Mouse (Mus musculus) testis, postnatal 10 days (tissue): ENCODE measurements at regions not wholly inside any gene's neighbourhood (a gene's known extent, or its start where the extent isn't known, plus 50 kb on each side); places are given as distances from the start of the nearest gene placed in this dataset.
A peak's percentile ranks its signal among the peaks of the same experiment; 100 is the strongest.

Experiments
- DNase-seq: peaks from one replicate; pipeline ENCODE4 v3.0.0; 2021; ENCODE audit warnings: low spot score

DNA sequence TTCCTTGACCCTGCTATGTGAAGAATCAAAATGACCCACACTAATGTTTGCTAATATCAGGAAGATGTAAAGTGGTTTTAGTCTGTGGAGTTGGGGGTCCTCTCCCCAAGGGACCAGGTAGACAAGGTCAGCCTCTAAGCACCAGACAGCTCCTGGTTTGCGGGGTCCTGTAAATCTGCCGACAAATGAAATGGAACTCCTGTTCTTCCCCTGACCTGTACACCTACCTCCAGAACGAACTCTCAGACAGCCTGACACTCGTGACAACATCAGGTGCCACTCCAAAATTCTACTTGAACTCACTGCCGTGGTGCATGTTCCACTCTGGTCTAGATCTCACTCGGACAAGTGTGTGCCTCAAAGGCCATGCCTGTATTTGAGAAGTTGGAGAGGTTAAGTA, 121.8 kb upstream of the Cdkn3 start:
- no peak for DNase-seq

DNA sequence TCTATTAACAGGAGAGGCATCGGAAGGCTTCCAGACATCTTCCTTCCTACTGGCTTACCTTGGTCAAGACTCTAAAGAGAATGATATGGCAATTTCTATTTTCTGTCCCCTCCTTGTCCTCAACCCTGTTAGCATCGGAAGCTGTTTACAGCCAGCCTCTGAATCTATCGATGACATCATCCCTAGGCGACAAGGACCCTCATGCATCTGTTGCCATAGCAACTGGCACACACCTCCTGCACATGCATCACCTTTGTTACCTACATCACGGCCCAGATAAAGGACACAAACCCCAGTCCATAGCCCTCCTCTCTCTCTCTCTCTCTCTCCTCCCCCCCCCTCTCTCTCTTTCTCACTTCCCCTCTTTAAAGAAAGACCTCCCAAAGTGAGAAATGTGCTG, 123.1 kb upstream of the Cdkn3 start:
- DNase-seq, result no peak

DNA sequence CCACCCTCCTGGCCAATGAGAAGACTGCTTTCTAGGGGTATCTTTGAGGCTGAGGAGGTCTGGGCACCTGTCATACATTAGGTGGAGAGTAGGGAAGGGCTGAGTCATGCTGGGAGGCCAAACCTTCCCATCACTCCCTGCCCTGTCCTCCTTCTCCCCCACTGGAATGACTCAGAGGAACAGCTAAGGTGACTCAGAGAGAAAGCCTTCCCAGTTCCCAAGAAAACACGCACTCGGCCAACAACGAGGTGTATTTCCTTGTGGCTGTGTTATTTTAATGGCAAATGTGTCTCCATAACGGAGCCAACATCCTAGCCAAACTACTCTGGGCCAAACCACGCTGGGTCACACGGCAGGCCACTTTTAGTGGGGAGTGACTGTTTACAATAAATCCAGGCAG, 124.0 kb upstream of the Cdkn3 start:
- DNase-seq, result no peak

DNA sequence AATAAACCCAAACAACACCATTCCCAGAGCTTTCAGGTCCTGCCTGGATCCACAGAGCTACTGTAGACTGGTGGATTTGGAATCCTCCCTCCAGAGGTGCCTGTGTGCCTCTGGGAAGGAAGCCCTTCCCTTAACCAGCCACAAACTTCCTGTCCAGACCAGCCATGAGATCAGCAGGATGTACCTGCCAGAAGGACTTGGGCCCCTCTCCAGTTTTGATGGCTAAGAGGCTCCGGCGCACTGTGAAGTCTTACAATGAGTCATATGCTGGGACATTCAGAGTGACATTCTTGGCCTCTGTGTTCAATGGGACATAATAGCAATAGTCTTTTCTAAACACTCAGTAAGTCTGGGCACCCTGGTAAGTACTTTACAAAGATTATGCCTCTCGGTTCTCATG, 125.0 kb upstream of the Cdkn3 start:
- no peak for DNase-seq

DNA sequence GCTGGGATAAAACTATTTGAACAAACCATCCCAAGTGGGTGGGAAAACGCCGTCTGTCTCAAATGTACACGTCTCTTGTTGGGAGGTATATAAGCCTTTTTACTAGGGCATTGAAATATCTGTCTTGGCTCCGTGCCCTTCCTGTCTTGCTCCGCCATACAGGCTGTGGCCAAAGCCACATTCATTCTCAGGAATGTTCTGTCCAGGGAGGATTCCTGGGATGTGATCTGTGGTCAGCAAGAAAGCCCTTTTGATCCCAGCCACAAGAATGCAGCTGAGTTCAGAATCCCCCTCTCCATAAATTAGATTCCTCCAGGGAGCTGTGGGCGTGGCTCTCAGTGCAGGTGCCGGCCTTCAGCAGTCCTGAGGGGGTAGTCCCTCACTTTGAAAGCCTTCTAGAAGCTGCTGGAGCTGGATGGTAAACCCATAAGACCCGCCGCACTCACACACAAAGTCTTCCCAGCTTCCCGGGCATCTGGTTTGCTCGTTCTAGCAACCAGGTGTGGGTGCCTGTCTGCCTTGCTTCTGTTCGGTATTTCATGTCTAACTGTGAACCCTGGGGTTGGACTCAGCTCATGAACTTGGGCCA, 125.6 kb upstream of the Cdkn3 start:
- DNase-seq, result no peak

DNA sequence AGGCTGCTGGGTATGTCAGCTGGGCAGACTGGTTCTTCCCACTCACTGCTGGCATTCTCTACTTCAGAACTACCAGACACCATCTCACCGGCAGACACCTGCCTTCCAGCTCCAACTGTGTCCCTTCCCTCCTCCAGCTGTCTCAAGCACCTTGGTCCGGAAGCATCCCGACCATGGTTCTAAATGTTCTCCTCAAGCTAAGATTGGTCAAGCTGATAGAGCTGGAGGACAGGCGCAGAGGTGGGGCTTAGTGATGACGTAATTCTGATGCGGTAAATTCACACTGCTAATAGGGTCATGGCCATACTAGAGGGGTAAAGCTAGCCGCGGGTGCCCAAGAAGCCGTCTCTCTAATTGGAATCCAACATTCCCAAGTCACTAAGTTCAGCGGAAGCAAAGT, 126.1 kb upstream of the Cdkn3 start:
- DNase-seq, result no peak

DNA sequence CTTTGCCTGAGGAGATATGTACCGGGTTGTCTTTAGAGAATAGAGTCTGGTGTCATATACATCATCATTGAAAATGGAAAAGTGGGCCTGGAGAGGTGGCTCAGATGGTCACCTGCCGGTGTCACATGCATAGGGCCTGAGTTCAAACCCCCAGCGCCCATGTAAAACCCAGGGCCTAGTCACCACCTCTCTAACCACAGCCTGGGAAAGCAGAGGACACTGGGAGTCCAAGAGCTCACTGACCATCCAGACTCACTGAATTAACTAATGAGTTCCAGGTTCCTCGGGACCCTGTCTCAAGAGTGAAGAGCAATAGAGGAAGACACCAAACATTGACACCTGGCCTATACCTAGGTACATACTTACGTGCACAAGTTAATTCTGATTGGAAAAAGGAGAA, 132.7 kb upstream of the Cdkn3 start:
- no peak for DNase-seq

DNA sequence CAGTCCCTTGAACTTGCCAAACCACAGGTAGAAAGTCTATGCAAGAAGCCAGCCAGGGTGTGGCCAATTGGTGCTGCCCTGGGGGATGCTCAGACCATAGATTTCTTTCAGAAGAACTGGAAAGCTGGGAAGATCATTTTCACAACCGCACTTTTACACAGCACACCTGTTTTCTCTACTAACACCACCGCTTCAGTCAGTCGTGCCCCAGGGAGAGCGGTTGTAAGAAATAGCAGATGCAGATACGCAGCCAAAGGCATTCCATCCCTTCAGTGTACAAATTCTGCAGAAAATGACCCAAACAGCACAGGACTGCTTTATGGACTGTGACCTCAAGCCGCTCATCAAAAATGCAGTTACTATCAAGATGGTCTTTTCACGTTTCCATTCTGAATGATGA, 134.6 kb upstream of the Cdkn3 start:
- DNase-seq, result no peak

DNA sequence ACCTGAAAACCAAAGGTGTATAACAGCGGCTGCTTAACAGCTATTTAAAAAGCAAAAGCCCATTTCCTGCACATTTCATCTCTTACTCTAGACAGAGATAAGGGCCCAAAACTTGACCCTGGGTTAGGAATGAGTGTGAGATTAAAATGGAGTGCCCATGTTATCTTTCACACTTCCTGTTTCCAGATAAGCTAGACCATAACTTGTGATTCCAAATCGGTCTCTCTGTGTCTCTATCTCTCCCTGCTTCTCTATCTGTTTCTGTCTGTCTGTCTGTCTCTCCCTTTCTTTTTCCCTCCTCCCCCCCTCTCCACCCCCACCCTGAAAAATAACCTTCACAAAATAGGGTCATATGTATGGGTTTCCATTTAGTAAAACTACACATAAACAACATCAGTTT, 136.7 kb upstream of the Cdkn3 start:
- DNase-seq, result no peak

DNA sequence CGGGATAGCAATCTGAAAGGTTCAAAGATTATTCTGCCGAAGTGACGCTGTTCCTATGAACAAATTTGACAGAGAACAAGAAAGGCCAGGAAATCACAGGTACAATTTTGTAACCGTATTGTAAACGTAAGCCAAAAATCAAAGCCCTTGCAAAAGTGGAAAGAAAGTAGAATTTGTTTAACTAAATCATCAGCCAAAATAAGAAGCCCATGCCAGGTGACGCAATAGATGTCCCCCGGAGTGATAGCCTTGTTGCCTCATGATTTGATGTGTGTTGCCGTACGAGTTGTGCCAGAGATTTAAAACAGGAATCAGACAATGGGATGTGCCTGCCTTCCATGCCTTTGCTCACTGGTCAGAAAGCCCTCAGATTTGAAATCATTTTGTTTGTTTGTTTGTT, 144.3 kb upstream of the Cdkn3 start:
- no peak for DNase-seq

DNA sequence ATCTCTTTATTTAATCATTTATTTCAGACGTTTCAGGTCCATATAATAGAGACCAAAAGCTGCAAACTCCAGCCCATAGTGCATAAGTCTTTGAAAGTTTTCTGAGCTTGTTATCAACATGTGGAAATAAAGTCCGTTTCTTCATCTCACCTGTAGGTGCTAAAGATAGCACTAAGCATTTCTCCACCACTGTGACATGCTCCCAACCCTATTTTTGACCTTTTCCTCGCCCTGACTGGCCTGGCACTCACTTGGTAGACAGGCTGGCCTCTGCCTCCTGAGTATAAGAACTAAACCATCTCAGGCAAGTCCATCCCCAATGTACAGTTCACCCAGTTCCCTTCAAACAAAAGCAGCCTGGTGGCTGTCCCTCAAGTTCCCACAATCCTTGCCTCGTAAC, 145.4 kb upstream of the Cdkn3 start:
- DNase-seq, result no peak

DNA sequence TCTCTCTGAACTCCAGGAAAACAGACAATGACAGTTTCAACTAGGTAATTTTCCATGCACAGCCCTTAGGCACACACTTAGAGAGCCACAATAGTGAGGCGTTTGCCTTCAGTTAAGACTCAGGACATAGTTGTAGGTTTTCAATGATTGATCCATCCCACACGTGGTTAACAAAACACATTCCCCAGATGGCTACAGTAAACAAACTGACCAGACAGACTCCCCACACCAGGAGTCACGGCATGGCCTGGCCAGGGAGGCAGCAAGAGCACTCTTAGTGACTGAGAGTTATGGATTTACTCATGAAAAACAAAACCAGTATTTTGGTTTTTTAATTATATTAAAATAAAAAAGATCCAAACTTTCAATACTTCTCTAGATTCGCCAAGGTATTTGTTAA, 146.6 kb upstream of the Cdkn3 start:
- DNase-seq, result no peak

DNA sequence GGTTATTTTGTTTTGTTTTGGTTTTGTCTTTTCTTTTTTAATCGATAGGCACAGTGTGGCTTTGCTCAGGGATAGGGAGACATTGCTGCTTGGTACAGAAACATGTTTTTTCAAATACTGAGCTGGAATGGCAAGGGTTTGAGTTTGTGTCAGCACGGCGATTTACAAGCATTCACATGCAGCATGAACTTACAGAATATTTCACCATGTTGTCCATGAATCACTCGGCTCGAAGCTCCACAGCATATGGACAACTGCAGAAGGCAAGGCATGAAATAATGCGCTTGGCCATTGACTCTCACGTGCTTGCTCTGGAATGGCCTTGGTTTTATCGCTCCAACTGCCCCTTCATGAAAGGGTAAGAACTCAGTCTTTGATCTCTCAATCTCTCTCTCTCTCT, 147.1 kb upstream of the Cdkn3 start:
- no peak for DNase-seq

DNA sequence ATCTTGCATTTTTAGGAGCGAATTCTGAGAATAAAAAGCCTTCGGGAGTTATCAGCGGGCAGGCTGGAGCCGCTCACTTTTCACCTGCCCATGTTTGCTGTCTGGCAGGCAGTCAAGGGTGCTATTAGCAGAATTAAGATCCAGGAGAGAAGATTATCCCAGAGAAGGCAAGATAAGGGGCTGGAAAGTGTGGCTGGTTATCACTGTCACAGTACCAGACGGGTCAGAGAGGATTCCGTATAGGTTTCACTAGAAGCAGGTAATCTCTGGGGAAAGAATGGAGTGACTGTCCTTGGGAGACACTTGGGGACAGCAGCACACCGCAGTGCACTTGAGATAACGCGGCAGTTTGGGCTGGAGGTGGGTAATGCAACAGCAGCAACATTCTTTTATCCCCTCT, 147.8 kb upstream of the Cdkn3 start:
- no peak for DNase-seq

DNA sequence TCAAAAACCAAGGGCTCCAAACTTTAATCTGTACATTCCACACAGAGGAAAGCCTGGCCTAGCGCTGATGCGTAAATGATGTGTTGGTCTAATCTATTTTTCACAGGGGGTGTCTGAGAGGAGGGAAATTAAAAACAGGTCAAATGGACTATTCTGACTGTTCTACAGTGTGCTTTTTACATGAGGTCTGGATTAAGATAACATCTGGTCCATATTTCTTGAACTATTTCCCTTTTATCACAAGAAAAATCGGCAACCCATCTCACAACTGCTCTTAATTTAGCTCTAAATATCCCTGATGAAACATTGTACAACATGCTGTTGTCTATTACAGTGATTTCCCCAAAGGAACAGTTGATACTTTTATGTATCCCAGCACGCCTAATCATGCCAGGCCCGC, 149.4 kb upstream of the Cdkn3 start:
- no peak for DNase-seq

DNA sequence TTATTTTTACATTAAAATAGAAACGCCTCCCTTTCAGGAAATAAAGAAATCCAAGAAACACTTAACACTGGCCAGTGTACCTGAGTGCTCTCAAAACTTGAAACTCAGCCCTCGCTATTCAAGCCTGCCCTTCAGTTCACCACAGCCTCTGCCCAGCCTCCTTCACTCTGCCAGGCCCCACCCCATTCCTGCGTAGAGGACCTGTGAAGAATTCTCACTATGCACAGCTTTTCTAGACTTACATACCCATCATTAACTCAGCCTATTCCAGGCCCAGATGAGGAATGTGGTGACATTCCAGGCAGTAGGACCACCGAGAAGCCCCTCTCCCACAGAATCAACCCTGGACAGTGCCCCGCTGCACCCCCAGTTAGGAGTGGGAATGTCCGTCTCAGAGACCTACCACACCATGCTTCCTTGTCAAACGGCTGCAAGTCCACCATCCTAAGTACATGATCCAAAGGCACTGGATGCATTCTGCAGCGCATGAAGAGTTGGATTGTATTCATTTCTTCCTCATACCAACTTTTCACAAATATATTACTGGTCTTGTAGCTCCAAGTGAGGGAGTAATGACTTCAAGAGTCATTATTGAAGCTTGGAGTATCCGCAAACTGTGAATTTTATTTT, 150.0 kb upstream of the Cdkn3 start:
- no peak for DNase-seq

DNA sequence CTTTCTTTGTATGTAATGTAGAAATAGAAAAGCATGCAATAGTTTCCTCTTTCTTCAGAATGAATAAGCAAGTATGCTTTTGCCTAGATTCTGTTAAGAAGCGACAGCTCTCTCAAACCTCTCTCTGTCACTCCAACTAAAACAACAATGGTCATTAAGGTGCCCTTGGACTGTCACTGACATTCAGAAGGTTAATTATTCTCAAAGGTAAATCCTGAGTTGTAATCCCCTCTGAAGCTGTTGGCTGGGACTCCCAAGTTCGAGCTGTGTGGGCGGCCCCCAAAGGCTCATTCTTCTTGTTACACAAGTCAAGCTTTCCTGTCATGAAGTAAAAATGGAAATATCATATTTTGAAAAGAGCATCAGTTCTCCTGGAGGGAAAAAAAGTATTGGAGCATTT, 153.6 kb upstream of the Cdkn3 start:
- DNase-seq, result no peak

DNA sequence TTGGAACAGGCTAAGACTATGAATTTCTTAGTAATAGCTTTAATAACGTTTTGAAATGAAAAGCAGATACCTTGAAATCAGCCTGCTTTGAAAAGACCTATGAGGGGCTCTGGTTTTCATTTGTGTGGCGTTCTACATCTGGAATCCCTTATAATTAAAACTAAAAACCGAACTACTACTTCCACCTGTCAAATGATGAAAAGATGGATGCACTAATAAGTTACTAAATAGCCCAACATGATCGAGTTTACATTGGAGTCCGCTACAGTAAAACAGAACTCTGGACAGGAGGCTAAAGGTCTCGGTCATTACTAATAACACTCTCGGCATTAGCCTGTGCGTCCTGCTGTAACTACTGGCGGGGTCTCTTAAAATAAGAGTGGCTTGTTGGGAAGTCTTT, 154.3 kb upstream of the Cdkn3 start:
- DNase-seq, result no peak

DNA sequence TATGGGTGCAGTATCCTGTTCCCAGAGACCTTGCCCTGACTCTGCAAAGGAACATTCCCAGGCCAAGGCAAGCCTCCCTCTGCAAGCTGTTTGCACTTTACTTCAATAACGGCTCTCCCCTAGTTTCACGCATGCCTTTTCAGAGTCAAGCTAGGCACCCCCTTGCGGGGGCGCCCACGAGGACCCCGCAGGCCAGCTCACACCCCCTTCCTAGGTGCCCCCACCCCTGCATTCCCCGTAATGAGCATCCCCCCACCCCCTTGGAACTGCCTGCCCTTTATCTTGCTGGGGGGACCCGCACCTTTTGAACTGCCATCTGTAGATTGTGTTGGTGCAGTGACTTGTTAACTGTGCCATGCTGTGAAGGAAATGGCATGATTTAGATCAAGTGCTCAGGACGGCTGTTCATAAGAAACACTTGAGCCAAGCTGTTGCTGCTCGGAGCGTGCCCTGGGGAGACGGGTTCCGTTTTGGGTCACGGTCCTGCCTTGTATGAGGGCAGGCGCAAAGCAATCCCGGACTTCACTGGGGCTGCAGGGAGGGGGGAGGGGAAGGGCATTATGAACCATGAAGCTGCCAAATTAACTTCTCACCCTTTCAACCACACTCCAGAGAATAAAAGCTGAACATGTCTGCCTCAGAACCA, 155.3 kb upstream of the Cdkn3 start:
- DNase-seq, result no peak

DNA sequence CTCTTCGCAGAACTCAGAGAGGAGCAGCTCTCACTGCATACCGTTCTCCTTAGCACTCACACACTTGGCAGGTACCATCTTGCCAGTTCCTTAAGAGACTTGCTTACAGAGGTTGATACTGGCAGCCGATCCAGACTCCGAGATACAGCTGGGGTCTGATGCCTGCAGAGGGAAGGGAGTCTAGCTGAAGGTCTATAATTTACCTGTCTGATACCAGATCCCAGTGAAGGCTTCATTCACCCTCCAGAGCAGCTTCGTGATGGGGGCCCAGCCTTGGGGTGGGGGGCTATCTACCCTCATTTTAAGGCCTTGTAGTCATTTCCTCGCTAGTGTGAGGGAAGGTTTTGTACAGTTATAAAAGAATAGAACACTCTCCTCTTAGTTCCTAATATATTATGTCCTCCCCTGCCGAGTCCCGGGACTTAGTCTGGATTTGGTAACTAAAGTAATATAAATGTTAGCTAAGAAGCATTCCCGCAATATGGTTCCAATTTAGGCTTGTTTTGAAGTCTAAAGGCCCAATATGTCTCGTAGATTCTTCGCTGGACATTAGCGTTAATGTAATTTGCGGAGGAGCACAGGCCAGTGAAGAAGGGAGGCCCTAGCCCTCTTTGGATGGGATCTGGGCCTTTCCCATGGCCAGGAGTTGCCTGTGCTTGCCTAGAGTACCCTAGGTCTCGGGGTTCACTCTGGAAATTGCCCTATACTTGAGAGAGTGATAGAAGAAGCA, 156.0 kb upstream of the Cdkn3 start:
- DNase-seq, result no peak

DNA sequence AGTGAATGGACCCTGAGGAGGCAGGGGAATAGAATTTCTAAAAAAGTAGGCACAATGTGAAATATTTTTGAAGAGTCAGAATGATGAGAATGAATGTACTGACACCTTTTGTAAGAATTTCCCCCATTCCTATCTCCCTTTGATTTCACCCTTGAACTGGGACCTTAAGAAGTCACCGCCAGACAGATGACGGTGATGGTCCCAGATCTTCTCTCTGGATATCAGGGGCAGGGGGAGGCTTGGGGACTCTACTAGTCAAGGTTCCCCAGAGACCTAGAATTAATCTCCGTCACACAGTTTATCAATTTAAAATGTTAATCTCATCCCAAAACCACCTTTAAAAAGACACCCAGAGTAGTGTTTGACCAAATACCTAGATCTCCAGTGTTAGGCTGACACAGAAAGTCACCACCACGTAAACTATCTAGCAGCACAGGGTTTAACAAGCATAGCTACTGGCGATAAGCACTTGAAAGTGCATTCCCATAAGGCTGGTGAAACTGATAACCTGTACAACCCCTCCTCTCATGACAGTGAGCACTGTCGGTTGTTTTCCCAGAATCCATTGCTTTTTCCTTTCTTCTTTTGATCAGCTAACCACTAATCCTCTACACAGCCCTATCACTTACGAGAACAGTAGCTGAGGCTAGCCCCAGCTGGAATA, 163.5 kb upstream of the Cdkn3 start:
- DNase-seq, result peak; percentile 3

DNA sequence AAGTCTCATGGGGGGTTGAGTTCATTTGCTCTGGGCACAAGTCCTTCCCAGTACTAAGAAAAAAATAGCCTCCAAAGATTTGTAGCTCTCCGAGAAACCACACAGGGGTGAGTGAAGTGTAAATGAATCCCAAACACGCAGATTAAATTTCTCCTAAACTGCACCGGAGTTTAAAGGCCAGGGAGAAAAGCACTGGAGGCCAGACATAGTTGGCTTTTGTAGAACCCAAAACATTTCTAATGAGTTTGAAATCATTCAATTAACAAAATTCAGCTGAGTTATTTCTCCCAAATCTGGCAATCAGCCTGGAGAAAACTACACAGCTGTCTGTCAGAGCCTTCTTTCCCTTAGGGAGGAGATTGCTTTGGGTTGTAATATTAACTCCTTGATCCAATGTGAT, 166.2 kb upstream of the Cdkn3 start:
- DNase-seq, result no peak
